Mouse (Mus musculus): ENCODE measurements around the gene Rrp1b. TPM values are rescaled to one million over a fixed set of nuclear protein-coding genes. Genes with fewer than 3 reads are reported as not detected.
"Not testable (repeated sequence)": the region's sequence is repeated elsewhere in the genome, so short reads cannot be mapped to it uniquely, and the experiment has no call there.

The Rrp1b gene
- polyA plus RNA-seq, 1 experiment from 2014 or later: 29.2 TPM

DNA sequence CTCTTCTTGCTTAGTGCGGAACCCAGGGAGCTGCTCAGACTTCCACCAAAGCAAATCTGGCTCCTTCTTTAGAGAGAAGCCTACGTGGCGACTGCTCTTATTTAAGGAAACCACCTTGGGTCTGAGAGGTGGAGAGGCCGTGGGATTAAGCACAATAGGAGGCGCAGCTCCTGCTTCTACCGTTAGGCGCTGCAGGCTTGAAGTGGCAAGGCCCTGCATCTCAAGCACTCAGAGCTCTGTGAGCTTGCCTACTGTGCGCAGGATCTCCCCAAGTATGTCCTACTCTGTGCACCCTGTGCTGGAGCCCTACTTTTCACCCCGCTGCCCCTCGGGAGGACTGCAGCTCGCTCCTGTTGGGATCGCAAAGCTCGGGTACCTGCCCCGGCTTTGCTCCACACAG lies 25.3 kb downstream of the Rrp1b start:
- ATAC-seq (replicated peaks; ENCODE audit: insufficient number of reproducible peaks, insufficient read depth, low FRiP score, low read depth): no peak
- Histone ChIP-seq H3K4me3 (no peak overlapping the region), H3K36me3 (peaks cover 52% of the 10 kb centered on the region), H3K9me3 (replicated peaks) (no peaks in the 10 kb centered on the region), H3K27ac (no peak overlapping the region), H3K4me1 (replicated peaks) (peaks cover 16% of the 10 kb centered on the region), H3K4me2 (no peak overlapping the region), H3K9ac (no peak overlapping the region), H3K27me3 (no peaks in the 10 kb centered on the region)
- 93% methylated on average over 14 of the region's 14 CpGs for WGBS

DNA sequence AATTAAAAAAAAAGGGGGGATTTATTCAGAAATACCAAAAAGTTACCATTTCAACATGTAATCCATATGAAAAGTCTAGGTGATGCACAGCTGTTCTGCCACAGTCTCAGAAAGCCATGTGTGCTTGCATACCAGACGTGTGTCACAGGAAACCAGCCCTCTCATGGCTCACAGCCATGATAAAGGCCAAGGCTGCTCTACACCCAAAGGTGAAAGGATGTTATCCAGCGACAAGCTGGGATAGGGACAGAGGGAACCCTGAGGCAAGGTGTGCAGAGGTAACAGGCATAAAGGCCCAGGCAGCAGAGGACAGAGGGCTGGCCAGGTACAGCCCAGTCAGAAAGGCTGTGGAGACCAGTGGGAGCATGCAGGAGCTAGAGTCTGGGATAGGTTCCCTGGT lies 27.8 kb downstream of the Rrp1b start:
- no peak for ATAC-seq (replicated peaks; ENCODE audit: insufficient number of reproducible peaks, insufficient read depth, low FRiP score, low read depth)
- Histone ChIP-seq H3K4me2 (no peak overlapping the region), H3K4me3 (no peak overlapping the region), H3K36me3 (peaks cover 28% of the 10 kb centered on the region; the same call in 1 of the 2 replicates), H3K27ac (no peak overlapping the region), H3K4me1 (replicated peaks) (peaks cover 16% of the 10 kb centered on the region), H3K9ac (no peak overlapping the region), H3K9me3 (replicated peaks) (no peaks in the 10 kb centered on the region), H3K27me3 (no peaks in the 10 kb centered on the region)
- 57% methylated on average over 2 of the region's 2 CpGs for WGBS

DNA sequence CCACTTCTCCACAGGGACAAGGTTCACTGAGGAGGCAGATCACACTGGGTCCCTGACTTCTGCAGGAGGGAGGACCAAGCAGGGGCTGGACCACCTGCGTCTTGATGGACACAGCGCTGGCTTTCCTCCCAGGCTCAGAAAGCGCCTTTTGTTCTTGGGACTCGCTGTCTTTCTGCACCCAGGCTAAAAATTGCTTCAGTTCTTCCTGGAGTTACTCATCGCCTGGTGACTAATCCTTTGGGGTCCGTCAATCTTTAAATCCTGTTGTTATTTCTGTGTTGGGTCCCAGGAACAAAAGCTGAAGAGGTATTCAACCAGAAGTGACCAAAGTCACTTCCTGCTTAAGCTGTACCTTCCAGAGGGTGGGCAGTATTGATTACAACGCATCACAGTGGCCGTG lies 28.9 kb downstream of the Rrp1b start:
- 46% methylated on average over 8 of the region's 8 CpGs for WGBS
- not testable (repeated sequence) for H3K4me3 ChIP-seq; ATAC-seq (replicated peaks; ENCODE audit: insufficient number of reproducible peaks, insufficient read depth, low FRiP score, low read depth); H3K9ac ChIP-seq; H3K27ac ChIP-seq; H3K27me3 ChIP-seq; H3K4me2 ChIP-seq; H3K9me3 ChIP-seq (replicated peaks)
- H3K4me1 ChIP-seq (replicated peaks): peaks cover 16% of the 10 kb centered on the region
- H3K36me3 ChIP-seq: peaks cover 18% of the 10 kb centered on the region; the same call in 1 of the 2 replicates

DNA sequence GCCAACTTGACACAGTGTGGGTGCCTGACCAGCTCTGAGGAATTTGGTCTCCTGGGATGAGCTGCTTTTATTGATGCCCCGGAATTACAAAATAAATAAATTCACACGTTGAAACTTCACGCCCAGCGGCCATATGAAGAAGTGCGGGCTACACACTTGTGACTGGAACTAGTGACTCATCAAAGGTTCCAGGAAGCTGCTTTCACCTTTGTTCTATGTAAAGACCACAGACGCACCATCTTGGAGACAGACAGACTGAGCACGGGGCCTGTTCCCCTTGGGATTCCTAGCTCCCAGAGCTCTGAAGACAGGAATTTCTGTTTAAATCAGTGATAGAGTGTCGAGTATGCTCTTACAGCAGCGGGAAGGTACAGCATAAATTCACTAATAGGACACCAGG lies 31.6 kb downstream of the Rrp1b start:
- no peak overlapping the region for H3K4me2 ChIP-seq
- ATAC-seq (replicated peaks; ENCODE audit: insufficient number of reproducible peaks, insufficient read depth, low FRiP score, low read depth): no peak
- H3K4me1 ChIP-seq (replicated peaks): peaks cover 11% of the 10 kb centered on the region
- H3K27ac ChIP-seq: no peak overlapping the region
- no peaks in the 10 kb centered on the region for H3K27me3 ChIP-seq
- no peaks in the 10 kb centered on the region for H3K36me3 ChIP-seq
- 60% methylated on average over 9 of the region's 9 CpGs for WGBS
- H3K4me3 ChIP-seq: no peak overlapping the region
- no peak overlapping the region for H3K9ac ChIP-seq
- H3K9me3 ChIP-seq (replicated peaks): no peaks in the 10 kb centered on the region

DNA sequence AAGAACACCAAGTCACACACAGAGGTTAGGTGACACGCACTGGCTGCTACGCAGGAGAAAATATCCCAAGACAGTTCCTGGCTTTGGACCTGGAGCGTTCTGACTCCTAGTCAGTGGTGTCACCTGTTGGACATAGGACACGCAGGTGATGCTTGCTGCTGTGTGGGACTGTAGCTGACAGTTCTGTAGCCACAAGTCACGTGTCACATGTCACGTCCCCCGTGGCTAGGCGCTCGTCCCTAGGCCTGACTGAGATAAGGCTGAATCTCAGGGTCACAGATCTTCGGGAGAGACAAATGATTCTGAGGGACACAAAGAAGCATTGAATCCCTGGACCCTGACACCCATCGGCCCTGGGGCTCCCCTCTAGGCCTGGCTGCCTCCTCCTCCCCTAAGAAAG lies 32.5 kb downstream of the Rrp1b start:
- 69% methylated on average over 11 of the region's 11 CpGs for WGBS
- no peak overlapping the region for H3K27ac ChIP-seq
- no peak overlapping the region for H3K4me2 ChIP-seq
- no peak overlapping the region for H3K9ac ChIP-seq
- H3K36me3 ChIP-seq: no peaks in the 10 kb centered on the region
- H3K27me3 ChIP-seq: no peaks in the 10 kb centered on the region
- peaks cover 5% of the 10 kb centered on the region for H3K4me1 ChIP-seq (replicated peaks)
- no peak overlapping the region for H3K4me3 ChIP-seq
- no peak for ATAC-seq (replicated peaks; ENCODE audit: insufficient number of reproducible peaks, insufficient read depth, low FRiP score, low read depth)
- no peaks in the 10 kb centered on the region for H3K9me3 ChIP-seq (replicated peaks)

GRCm38 (mm10) chr17:32068810-32069209 lies 32.9 kb downstream of the Rrp1b start:
- no peaks in the 10 kb centered on the region for H3K9me3 ChIP-seq (replicated peaks)
- no peaks in the 10 kb centered on the region for H3K36me3 ChIP-seq
- H3K4me3 ChIP-seq: no peak overlapping the region
- H3K27ac ChIP-seq: no peak overlapping the region
- peaks cover 1% of the 10 kb centered on the region for H3K4me1 ChIP-seq (replicated peaks)
- H3K9ac ChIP-seq: no peak overlapping the region
- no peaks in the 10 kb centered on the region for H3K27me3 ChIP-seq
- no peak for ATAC-seq (replicated peaks; ENCODE audit: insufficient number of reproducible peaks, insufficient read depth, low FRiP score, low read depth)
- H3K4me2 ChIP-seq: no peak overlapping the region
- 70% methylated on average over 2 of the region's 2 CpGs for WGBS

- H3K4me3 ChIP-seq: no peak overlapping the region
- H3K36me3 ChIP-seq: no peaks in the 10 kb centered on the region
- no peak overlapping the region for H3K4me2 ChIP-seq
- H3K27me3 ChIP-seq: 0 out of 2 replicates have a peak, but pooled peaks cover 8% of the 10 kb centered on the region
- no peak for ATAC-seq (replicated peaks; ENCODE audit: insufficient number of reproducible peaks, insufficient read depth, low FRiP score, low read depth)
- no peak overlapping the region for H3K9ac ChIP-seq
- 0% methylated on average over 2 of the region's 2 CpGs for WGBS
- H3K27ac ChIP-seq: no peak overlapping the region
- no peaks in the 10 kb centered on the region for H3K4me1 ChIP-seq (replicated peaks)
- no peaks in the 10 kb centered on the region for H3K9me3 ChIP-seq (replicated peaks)
Observed at GRCm38 (mm10) chr17:32073359-32073758, 37.5 kb downstream of the Rrp1b start.

GRCm38 (mm10) chr17:32074658-32075057 lies 38.8 kb downstream of the Rrp1b start:
- H3K27ac ChIP-seq: no peak overlapping the region
- 0 out of 2 replicates have a peak, but pooled peaks cover 8% of the 10 kb centered on the region for H3K27me3 ChIP-seq
- no peak overlapping the region for H3K4me3 ChIP-seq
- H3K4me2 ChIP-seq: no peak overlapping the region
- H3K4me1 ChIP-seq (replicated peaks): no peaks in the 10 kb centered on the region
- ATAC-seq (replicated peaks; ENCODE audit: insufficient number of reproducible peaks, insufficient read depth, low FRiP score, low read depth): no peak
- 47% methylated on average over 4 of the region's 4 CpGs for WGBS
- H3K36me3 ChIP-seq: no peaks in the 10 kb centered on the region
- no peak overlapping the region for H3K9ac ChIP-seq
- H3K9me3 ChIP-seq (replicated peaks): no peaks in the 10 kb centered on the region

DNA sequence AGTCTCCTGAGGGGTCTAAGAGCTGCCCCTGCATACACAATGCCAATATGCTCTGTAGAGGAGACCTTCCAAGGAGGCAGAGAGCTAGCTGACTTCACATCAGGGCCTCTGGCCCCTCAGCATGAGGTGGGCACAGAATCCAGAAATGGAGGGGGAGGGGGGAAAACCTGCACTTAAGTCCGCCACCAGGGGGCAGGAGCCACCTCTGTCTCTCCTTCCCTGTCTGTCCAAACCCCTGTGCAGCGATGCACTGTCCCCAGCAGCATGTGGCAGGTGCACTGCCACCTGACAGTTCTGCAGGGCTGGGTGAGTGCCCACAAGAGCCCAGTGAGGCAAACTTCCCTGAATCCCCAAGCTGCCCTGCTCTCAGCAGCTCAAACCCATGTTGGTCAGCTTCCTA lies 39.3 kb downstream of the Rrp1b start:
- 0% methylated on average over 2 of the region's 2 CpGs for WGBS
- Histone ChIP-seq H3K27me3 (0 out of 2 replicates have a peak, but pooled peaks cover 8% of the 10 kb centered on the region), H3K4me2 (no peak overlapping the region), H3K36me3 (no peaks in the 10 kb centered on the region), H3K9me3 (replicated peaks) (no peaks in the 10 kb centered on the region), H3K4me1 (replicated peaks) (no peaks in the 10 kb centered on the region), H3K9ac (no peak overlapping the region), H3K4me3 (no peak overlapping the region), H3K27ac (no peak overlapping the region)
- ATAC-seq (replicated peaks; ENCODE audit: insufficient number of reproducible peaks, insufficient read depth, low FRiP score, low read depth): no peak

GRCm38 (mm10) chr17:32083351-32083750 lies 47.5 kb downstream of the Rrp1b start:
- Histone ChIP-seq H3K4me2 (no peak overlapping the region), H3K9ac (no peak overlapping the region), H3K27me3 (no peaks in the 10 kb centered on the region), H3K27ac (no peak overlapping the region), H3K4me3 (no peak overlapping the region), H3K9me3 (replicated peaks) (no peaks in the 10 kb centered on the region), H3K36me3 (no peaks in the 10 kb centered on the region), H3K4me1 (replicated peaks) (no peaks in the 10 kb centered on the region)
- ATAC-seq (replicated peaks; ENCODE audit: insufficient number of reproducible peaks, insufficient read depth, low FRiP score, low read depth): no peak
- 83% methylated on average over 2 of the region's 2 CpGs for WGBS

DNA sequence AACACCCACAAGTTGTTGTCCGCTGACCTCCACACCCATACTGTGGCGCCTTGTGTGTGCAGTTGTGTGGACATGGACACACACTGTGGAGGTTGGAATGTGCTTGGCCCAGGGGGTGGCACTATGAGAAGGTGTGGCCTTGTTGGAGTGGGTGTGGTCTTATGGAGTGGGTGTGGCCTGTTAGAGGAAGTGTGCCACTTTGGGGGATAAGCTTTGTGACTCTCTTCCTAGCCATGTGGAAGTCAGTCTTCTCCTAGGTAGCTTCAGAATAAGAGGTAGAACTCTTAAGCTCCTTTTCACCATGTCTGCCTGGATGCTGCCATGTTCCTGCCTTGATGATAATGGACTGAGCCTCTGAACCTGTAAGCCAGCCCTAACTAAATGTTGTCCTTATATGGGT lies 51.2 kb downstream of the Rrp1b start:
- no peaks in the 10 kb centered on the region for H3K27me3 ChIP-seq
- H3K4me2 ChIP-seq: no peak overlapping the region
- no peak overlapping the region for H3K9ac ChIP-seq
- no peaks in the 10 kb centered on the region for H3K36me3 ChIP-seq
- no peak overlapping the region for H3K27ac ChIP-seq
- no peak for ATAC-seq (replicated peaks; ENCODE audit: insufficient number of reproducible peaks, insufficient read depth, low FRiP score, low read depth)
- no peak overlapping the region for H3K4me3 ChIP-seq
- 91% methylated on average over 2 of the region's 2 CpGs for WGBS
- H3K4me1 ChIP-seq (replicated peaks): peaks cover 9% of the 10 kb centered on the region
- H3K9me3 ChIP-seq (replicated peaks): no peaks in the 10 kb centered on the region

GRCm38 (mm10) chr17:32091032-32091363 lies 55.1 kb downstream of the Rrp1b start:
- peak overlapping the region; percentile 47; the same call in 1 of the 2 replicates for H3K27ac ChIP-seq
- H3K9me3 ChIP-seq (replicated peaks): no peaks in the 10 kb centered on the region
- peaks cover 9% of the 10 kb centered on the region for H3K4me1 ChIP-seq (replicated peaks)
- peak overlapping the region; percentile 62 for H3K4me2 ChIP-seq
- 0 out of 2 replicates have a peak overlapping the region, but pooled peaks have one; percentile 25 for H3K9ac ChIP-seq
- 28% methylated on average over 1 of the region's 1 CpGs for WGBS
- H3K4me3 ChIP-seq: peak overlapping the region; percentile 43
- H3K36me3 ChIP-seq: no peaks in the 10 kb centered on the region
- H3K27me3 ChIP-seq: no peaks in the 10 kb centered on the region
- no peak; the same call in 1 of the 2 replicates for ATAC-seq (replicated peaks; ENCODE audit: insufficient number of reproducible peaks, insufficient read depth, low FRiP score, low read depth)

Measured in heart, embryonic 15.5 days (tissue).